Mouse (Mus musculus) brain, embryonic 14.5 days (tissue): ENCODE data around the gene Six3.

Source experiments
- CTCF ChIP-seq: fragments of 200-500 bp; IDR thresholded peaks from 2 replicates; pipeline ENCODE4 v1.5.1; 2012; ENCODE audit warnings: inconsistent platforms, mild to moderate bottlenecking, moderate library complexity, borderline replicate concordance; ENCODE audit not compliant: insufficient read depth, insufficient read length; ENCODE audit errors: extremely low read depth
- POLR2A ChIP-seq: fragments of 200-500 bp; IDR thresholded peaks from 2 replicates; pipeline ENCODE4 v1.6.1; 2012; ENCODE audit warnings: mild to moderate bottlenecking, inconsistent platforms, borderline replicate concordance; ENCODE audit not compliant: poor library complexity, insufficient read depth, insufficient read length, severe bottlenecking; ENCODE audit errors: extremely low read depth

- no peak for TF ChIP-seq CTCF
- no peak for TF ChIP-seq POLR2A
These were observed 8.3 kb downstream of the Six3 start for GRCm38 (mm10) chr17:85621505-85622310.
